Mouse (Mus musculus) megakaryocyte, embryonic 14.5 days (primary cell): ENCODE measurements around the gene Vmp1.

Source experiments
- FLI1 ChIP-seq: IDR thresholded peaks from 2 replicates; pipeline ENCODE4 v1.6.1; 2012; ENCODE audit warnings: low read length, inconsistent platforms, mixed read lengths
- GATA1 ChIP-seq: IDR thresholded peaks from 3 replicates; pipeline ENCODE4 v1.6.1; 2012; ENCODE audit warnings: mixed read lengths, low read length, inconsistent platforms, borderline replicate concordance

DNA sequence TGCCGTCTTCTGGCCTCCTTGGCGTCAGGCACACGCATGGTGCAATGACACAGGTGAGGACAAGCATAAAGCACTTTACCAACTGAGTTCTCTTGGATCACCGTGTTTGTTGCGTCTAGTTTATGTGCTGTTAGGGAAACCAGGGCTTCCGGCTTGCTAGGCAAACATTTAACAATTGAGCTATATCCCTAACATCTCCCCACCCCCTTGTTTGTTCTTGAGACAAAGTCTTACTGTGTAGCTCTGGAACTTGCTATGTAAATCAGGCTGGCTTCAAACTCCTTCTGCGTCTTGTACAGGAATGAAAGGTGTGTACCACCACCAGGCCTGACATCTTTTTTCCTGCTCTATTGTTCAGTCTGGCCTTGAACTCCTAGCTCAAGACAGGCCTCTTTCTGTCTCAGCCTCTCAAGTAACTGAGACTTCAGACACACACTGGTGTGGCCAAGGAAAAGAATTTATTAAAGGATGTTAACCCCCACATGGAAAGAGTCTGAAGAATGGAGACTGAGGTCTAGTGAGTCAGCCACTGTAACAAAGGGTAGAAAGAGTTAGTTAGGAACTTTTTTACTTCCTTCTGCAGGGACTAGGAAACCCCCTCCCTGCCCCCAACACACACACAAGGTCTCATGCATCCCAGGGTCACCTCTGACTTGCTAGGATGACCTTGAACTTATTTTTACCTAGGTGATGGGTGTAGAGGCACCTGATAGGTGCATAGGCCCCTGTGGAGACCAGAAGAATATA lies 107.8 kb downstream of the Vmp1 start:
- TF ChIP-seq GATA1 (no peak), FLI1 (no peak)
